Mouse (Mus musculus) stomach, postnatal 0 days (tissue): ENCODE data around the gene Syk.

Experiments
- CTCF ChIP-seq: IDR thresholded peaks from 2 replicates; pipeline ENCODE4 v1.5.1; 2016; ENCODE audit warnings: antibody characterized with exemption, low read depth, mild to moderate bottlenecking, moderate library complexity
- EP300 ChIP-seq: optimal IDR thresholded peaks from 2 replicates; pipeline ENCODE3; 2016; ENCODE audit warnings: antibody characterized with exemption

DNA sequence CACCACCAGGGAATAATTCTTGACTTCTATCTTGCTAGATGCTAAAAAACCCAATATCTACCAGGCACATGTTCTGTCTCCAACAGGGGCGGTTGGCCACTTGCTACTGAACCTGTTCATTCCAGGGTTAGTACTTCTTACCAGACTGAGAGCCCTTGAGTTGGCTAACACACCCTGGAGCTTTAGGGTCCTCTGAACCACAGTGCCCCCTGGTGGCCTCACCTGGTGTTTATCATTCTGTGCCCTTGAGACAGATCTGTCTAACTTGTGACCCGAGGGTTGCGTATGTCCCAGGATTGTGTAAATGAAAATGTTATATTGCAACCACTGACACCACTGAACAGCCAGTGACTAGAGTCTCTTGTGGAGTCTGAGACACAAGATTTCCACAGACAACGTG is 41.1 kb downstream of the Syk start:
- TF ChIP-seq CTCF (peak; percentile 79), EP300 (no peak)
